Mouse (Mus musculus): ENCODE results near the gene Rassf3. TPM values are rescaled to one million over a fixed set of nuclear protein-coding genes. Genes with fewer than 3 reads are reported as not detected.

The Rassf3 gene
- polyA plus RNA-seq (2015; fragmentation: Nextera tagmentation; extraction: Ambion mirVana) = 14.8 and 15.2 TPM in 2 replicates

- ATAC-seq (ENCODE audit: low FRiP score, low TSS enrichment) = peak; percentile 96
- Histone ChIP-seq H3K27ac (ENCODE audit: low read length) (peak within 1 kb of the TSS; percentile 88), H3K9me3 (ENCODE audit: low read length) (no peaks in the 10 kb centered on the region), H3K27me3 (ENCODE audit: insufficient read depth, low read length) (no peaks in the 10 kb centered on the region), H3K9ac (replicated peaks; ENCODE audit: low read length) (peak within 1 kb of the TSS; percentile 87), H3K4me2 (replicated peaks; ENCODE audit: low read depth, low read length) (peak within 1 kb of the TSS; percentile 77), H3K4me1 (ENCODE audit: insufficient read depth, low read length) (peaks cover 40% of the 10 kb centered on the region), H3K36me3 (ENCODE audit: insufficient read depth, low read length) (no peaks in the 10 kb centered on the region), H3K4me3 (ENCODE audit: low read length) (peak within 1 kb of the TSS; percentile 71)
- 1% methylated on average over 50 of the region's 62 CpGs for WGBS
These were observed at the start of gene Rassf3 for GRCm38 (mm10) chr10:121476190-121476967. Gene Rassf3, minus strand, starts transcription at chr10:121476347.

GRCm38 (mm10) chr10:121520923-121521585, 44.9 kb upstream of the Rassf3 start:
- 38% methylated on average over 12 of the region's 12 CpGs for WGBS
- Histone ChIP-seq H3K27me3 (ENCODE audit: insufficient read depth, low read length) (no peaks in the 10 kb centered on the region), H3K4me2 (replicated peaks; ENCODE audit: low read depth, low read length) (no peak overlapping the region), H3K4me1 (ENCODE audit: insufficient read depth, low read length) (peaks cover 5% of the 10 kb centered on the region; the same call in 1 of the 2 replicates), H3K4me3 (ENCODE audit: low read length) (no peak overlapping the region), H3K36me3 (ENCODE audit: insufficient read depth, low read length) (no peaks in the 10 kb centered on the region), H3K9ac (replicated peaks; ENCODE audit: low read length) (no peak overlapping the region), H3K27ac (ENCODE audit: low read length) (no peak overlapping the region), H3K9me3 (ENCODE audit: low read length) (no peaks in the 10 kb centered on the region)
- ATAC-seq (ENCODE audit: low FRiP score, low TSS enrichment) = no peak

DNA sequence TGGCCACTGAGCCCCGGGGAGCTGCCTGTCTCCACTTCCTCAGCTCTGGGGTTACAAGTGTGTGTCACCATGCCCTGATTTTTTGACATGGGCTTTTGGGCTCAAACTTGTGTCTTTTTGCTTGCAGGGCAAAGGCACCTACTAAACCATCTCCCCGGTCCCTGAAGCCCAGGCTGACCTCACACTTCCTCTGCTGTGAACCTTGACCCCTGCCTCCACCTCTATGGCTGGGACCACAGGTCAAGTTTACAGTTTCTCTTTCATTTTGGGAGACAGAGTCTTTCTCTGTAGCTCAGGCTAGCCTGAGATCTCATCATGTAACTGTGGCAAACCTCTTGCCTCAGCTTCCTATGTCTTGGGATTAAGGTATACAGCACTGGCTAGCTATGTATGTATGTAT, 43.6 kb upstream of the Rassf3 start:
- Histone ChIP-seq H3K4me1 (ENCODE audit: insufficient read depth, low read length) (peaks cover 7% of the 10 kb centered on the region; the same call in 1 of the 2 replicates), H3K27ac (ENCODE audit: low read length) (no peak overlapping the region), H3K36me3 (ENCODE audit: insufficient read depth, low read length) (no peaks in the 10 kb centered on the region), H3K4me3 (ENCODE audit: low read length) (no peak overlapping the region), H3K27me3 (ENCODE audit: insufficient read depth, low read length) (no peaks in the 10 kb centered on the region), H3K9ac (replicated peaks; ENCODE audit: low read length) (no peak overlapping the region), H3K4me2 (replicated peaks; ENCODE audit: low read depth, low read length) (no peak overlapping the region), H3K9me3 (ENCODE audit: low read length) (no peaks in the 10 kb centered on the region)
- 50% methylated on average over 2 of the region's 2 CpGs for WGBS
- no peak for ATAC-seq (ENCODE audit: low FRiP score, low TSS enrichment)

DNA sequence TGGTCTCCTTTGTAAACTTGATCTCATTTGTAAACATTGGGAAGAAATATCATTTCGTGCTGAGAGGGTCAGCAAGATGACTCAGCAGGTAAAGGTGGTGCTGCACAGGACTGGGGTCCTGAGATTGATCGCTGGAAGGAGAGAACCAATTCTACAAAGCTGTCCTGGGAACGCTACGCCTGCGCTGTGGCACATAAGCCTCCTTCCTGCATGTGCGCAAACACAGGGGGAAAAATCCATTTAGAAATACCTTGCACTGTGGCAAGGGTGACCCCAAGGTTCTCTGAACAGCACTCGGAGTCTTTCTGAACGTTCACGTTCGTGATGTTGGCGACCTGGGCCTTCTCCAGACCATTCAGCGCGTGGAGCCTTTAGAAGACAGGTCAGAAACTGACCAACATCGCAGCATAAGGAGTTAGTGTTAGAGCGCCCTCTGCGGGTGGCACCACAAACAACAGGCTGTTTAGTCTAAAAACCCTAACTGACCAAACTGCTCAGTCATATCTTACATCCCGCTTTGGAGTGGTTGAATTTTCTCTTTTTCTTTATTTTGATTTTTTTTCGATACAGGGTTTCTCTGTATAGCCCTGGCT, 40.0 kb upstream of the Rassf3 start:
- no peak overlapping the region for H3K9ac ChIP-seq (replicated peaks; ENCODE audit: low read length)

DNA sequence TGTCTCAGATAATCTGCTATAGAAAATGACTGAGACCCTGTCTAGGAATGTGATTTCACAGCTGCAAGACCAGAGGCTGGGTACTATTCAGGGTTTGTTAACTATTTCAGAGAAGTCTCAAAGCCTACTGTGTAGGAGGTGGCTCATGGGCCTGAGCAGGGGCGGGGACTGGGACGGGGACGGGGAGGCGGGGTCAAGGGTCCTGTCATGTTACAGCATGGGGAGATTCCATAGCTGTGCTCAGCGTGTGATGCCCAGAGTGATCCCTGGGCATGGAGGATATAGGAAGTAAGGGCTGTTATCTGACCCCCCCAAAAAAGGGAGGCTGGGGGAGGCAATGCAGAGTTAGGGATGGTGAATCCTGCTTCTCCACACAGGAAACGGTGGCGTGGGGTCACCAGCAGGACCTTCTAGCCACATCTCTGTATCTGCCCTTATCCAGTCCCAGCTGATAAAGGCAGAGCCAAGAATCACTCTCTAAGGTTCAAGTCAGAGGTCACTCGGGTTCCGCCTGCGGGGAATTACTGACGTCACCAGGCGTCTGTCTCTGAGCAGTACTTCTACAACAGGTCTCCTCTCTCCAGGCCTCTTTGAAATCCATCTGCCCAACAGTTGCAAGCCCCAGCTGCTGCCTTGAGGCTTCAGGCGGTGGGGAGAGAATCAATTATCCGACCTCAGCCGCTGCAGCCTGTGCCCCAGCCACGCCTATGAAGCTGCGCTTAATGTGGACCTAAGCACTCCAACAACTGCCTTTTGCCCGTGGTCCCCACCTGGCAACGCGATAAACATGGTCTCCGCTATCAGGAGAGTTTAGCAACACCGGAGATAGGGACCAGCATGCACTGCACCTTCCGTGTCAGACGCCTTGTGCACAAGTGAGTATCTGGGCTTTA, 33.9 kb upstream of the Rassf3 start:
- Histone ChIP-seq H3K27ac (ENCODE audit: low read length) (no peak overlapping the region), H3K4me1 (ENCODE audit: insufficient read depth, low read length) (peaks cover 37% of the 10 kb centered on the region), H3K9me3 (ENCODE audit: low read length) (no peaks in the 10 kb centered on the region), H3K36me3 (ENCODE audit: insufficient read depth, low read length) (no peaks in the 10 kb centered on the region), H3K27me3 (ENCODE audit: insufficient read depth, low read length) (no peaks in the 10 kb centered on the region), H3K4me2 (replicated peaks; ENCODE audit: low read depth, low read length) (peak overlapping the region; percentile 27), H3K9ac (replicated peaks; ENCODE audit: low read length) (0 out of 2 replicates have a peak overlapping the region, but pooled peaks have one; percentile 0), H3K4me3 (ENCODE audit: low read length) (no peak overlapping the region)
- WGBS = 22% methylated on average over 24 of the region's 24 CpGs
- ATAC-seq (ENCODE audit: low FRiP score, low TSS enrichment) = peak; percentile 46

More for the DNA sequence above, 40.0 kb upstream of the Rassf3 start:
- no peak overlapping the region for H3K4me3 ChIP-seq (ENCODE audit: low read length)
- peaks cover 4% of the 10 kb centered on the region; the same call in 1 of the 2 replicates for H3K4me1 ChIP-seq (ENCODE audit: insufficient read depth, low read length)
- H3K9me3 ChIP-seq (ENCODE audit: low read length) = no peaks in the 10 kb centered on the region
- no peak overlapping the region for H3K27ac ChIP-seq (ENCODE audit: low read length)
- WGBS = 31% methylated on average over 18 of the region's 18 CpGs
- H3K4me2 ChIP-seq (replicated peaks; ENCODE audit: low read depth, low read length) = no peak overlapping the region
- peak; percentile 78 for ATAC-seq (ENCODE audit: low FRiP score, low TSS enrichment)
- H3K36me3 ChIP-seq (ENCODE audit: insufficient read depth, low read length) = no peaks in the 10 kb centered on the region
- no peaks in the 10 kb centered on the region for H3K27me3 ChIP-seq (ENCODE audit: insufficient read depth, low read length)

DNA sequence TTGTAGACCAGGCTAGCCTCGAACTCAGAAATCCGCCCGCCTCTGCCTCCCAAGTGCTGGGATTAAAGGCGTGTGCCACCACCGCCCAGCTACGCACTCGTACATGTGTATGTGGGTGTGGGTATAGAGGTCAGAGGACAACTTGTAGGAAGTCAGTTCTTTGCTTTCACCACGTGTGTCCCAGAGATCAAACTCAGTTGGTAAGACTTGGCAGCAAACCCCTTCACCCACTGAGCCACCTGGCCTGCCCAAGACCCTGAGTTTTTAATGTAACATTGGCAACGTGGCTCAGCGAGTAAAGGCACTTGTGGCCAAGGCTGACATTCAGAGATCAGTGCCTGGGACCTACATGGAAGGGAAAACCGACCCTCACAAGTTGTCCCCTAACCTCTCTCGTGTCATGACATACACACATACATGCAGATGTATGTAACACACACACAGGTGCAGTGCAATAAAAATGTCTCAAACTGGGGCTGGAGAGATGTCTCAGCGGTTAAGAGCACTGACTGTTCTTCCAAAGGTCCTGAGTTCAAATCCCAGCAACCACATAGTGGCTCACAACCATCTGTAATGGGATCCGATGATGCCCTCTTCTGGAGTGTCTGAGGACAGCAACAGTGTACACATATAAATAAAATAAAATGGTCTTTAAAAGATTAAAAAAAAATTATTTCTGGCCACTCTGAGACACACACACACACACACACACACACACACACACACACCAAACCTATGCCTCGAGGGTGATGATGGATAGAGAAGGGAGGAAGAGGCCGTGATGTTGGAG, 31.8 kb upstream of the Rassf3 start:
- Histone ChIP-seq H3K27me3 (ENCODE audit: insufficient read depth, low read length) (no peaks in the 10 kb centered on the region), H3K4me2 (replicated peaks; ENCODE audit: low read depth, low read length) (no peak overlapping the region), H3K27ac (ENCODE audit: low read length) (no peak overlapping the region), H3K4me1 (ENCODE audit: insufficient read depth, low read length) (peaks cover 43% of the 10 kb centered on the region), H3K9ac (replicated peaks; ENCODE audit: low read length) (no peak overlapping the region), H3K9me3 (ENCODE audit: low read length) (no peaks in the 10 kb centered on the region), H3K4me3 (ENCODE audit: low read length) (no peak overlapping the region), H3K36me3 (ENCODE audit: insufficient read depth, low read length) (no peaks in the 10 kb centered on the region)
- 0 out of 2 replicates have a peak, but pooled peaks have one; percentile 0 for ATAC-seq (ENCODE audit: low FRiP score, low TSS enrichment)
- 90% methylated on average over 15 of the region's 16 CpGs for WGBS

DNA sequence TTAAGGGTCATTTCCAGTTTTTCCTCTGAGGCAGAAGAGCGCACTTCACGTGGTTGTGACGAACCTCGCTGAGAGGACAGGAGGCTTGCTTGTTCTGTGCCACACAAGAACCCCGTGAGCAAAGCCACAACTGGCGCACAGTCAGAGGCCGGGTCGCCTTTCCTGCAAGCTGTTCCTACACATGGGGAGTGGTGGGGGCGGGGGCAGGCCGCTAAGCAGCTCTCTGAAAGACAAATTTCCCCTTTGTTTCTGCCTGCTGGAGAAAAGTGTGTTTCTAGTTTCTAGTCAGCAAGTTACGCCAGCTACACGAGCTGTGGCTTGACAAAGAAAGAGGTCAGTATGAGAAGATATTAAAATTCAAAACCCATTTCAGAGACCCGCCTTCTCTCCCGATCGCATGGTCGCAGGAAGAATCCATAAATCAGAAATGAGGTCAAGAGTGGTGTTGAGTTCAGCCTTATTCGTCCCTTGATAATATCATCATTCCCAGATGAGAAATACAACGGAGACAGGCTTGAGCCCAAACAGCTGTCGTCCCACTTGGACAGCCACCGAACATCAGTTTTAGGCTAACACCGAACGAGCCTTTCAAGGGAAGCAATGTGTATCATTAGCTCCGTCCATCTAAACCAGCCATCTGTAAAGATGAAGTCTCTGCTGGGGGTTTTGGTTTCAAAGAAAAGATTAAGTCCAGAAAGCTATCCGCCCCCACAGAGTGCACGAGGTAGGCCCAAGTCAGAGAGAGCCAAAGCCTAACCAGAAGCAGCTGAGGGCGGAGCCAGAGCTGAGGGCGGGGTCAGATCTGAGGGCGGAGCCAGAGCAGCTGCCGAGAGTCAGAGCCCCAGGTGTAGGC, 30.8 kb upstream of the Rassf3 start:
- peak; percentile 84 for ATAC-seq (ENCODE audit: low FRiP score, low TSS enrichment)
- Histone ChIP-seq H3K9ac (replicated peaks; ENCODE audit: low read length) (peak overlapping the region; percentile 31), H3K4me3 (ENCODE audit: low read length) (no peak overlapping the region), H3K27me3 (ENCODE audit: insufficient read depth, low read length) (no peaks in the 10 kb centered on the region), H3K36me3 (ENCODE audit: insufficient read depth, low read length) (no peaks in the 10 kb centered on the region), H3K4me1 (ENCODE audit: insufficient read depth, low read length) (peaks cover 43% of the 10 kb centered on the region), H3K9me3 (ENCODE audit: low read length) (no peaks in the 10 kb centered on the region), H3K27ac (ENCODE audit: low read length) (peak overlapping the region; percentile 77), H3K4me2 (replicated peaks; ENCODE audit: low read depth, low read length) (peak overlapping the region; percentile 24; the same call in 1 of the 2 replicates)
- 19% methylated on average over 29 of the region's 29 CpGs for WGBS

DNA sequence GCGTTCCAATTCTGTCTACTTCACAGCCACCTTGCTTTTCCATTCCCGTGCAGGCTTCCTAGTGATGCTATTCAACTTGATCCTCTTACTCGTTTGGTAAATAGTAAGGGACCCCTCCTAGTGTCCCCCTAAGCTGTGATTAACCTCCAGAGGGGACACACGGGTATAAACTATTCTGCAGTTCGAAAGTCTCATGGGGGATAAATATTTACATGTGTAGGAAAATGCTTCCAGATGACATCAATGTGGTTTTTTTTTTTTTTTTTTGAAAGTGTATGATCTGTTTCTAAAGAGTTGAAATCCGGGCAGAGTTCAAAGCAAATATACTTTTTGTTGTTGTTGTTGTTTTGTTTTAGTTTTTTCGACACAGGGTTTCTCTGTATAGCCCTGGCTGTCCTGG, 29.8 kb upstream of the Rassf3 start:
- H3K9ac ChIP-seq (replicated peaks; ENCODE audit: low read length) = peak overlapping the region; percentile 66; the same call in 1 of the 2 replicates
- 68% methylated on average over 7 of the region's 7 CpGs for WGBS
- H3K27ac ChIP-seq (ENCODE audit: low read length) = peak overlapping the region; percentile 77
- H3K4me2 ChIP-seq (replicated peaks; ENCODE audit: low read depth, low read length) = peak overlapping the region; percentile 74; the same call in 1 of the 2 replicates
- H3K27me3 ChIP-seq (ENCODE audit: insufficient read depth, low read length) = no peaks in the 10 kb centered on the region
- peaks cover 43% of the 10 kb centered on the region for H3K4me1 ChIP-seq (ENCODE audit: insufficient read depth, low read length)
- H3K4me3 ChIP-seq (ENCODE audit: low read length) = no peak overlapping the region
- ATAC-seq (ENCODE audit: low FRiP score, low TSS enrichment) = no peak
- no peaks in the 10 kb centered on the region for H3K9me3 ChIP-seq (ENCODE audit: low read length)
- H3K36me3 ChIP-seq (ENCODE audit: insufficient read depth, low read length) = no peaks in the 10 kb centered on the region
